Mouse (Mus musculus): ENCODE data around the gene Gm20662. TPM values are rescaled to one million over a fixed set of nuclear protein-coding genes. Genes with fewer than 3 reads are reported as not detected.
"Not testable (repeated sequence)": the region's sequence is repeated elsewhere in the genome, so short reads cannot be mapped to it uniquely, and the experiment has no call there.

Gm20662 gene
- polyA plus RNA-seq, 1 experiment from 2014 or later: 0.84 TPM

- not testable (repeated sequence) for ATAC-seq (ENCODE audit: insufficient number of reproducible peaks, insufficient read depth, low FRiP score, low read depth); H3K4me2 ChIP-seq (replicated peaks; ENCODE audit: low read depth, low read length); H3K4me3 ChIP-seq (ENCODE audit: low read depth, low read length); H3K9ac ChIP-seq (replicated peaks; ENCODE audit: low read depth, low read length); H3K27me3 ChIP-seq (ENCODE audit: control insufficient read depth, insufficient read depth, low read length); H3K27ac ChIP-seq (ENCODE audit: low read length); H3K4me1 ChIP-seq (ENCODE audit: control insufficient read depth, insufficient read depth, low read length); H3K36me3 ChIP-seq (ENCODE audit: control insufficient read depth, insufficient read depth, low read length); H3K9me3 ChIP-seq (ENCODE audit: control insufficient read depth, low read depth, low read length)
- WGBS: 100% methylated on average over 2 of the region's 2 CpGs
These were observed 17.4 kb downstream of the Gm20662 start for GRCm38 (mm10) chr9:108013577-108013976.

GRCm38 (mm10) chr9:108017127-108017526, 21.0 kb downstream of the Gm20662 start:
- no peak overlapping the region for H3K4me2 ChIP-seq (replicated peaks; ENCODE audit: low read depth, low read length)
- 77% methylated on average over 3 of the region's 3 CpGs for whole genome bisulfite sequencing
- H3K4me1 ChIP-seq (ENCODE audit: control insufficient read depth, insufficient read depth, low read length): no peaks in the 10 kb centered on the region
- ATAC-seq (ENCODE audit: insufficient number of reproducible peaks, insufficient read depth, low FRiP score, low read depth): no peak
- H3K9me3 ChIP-seq (ENCODE audit: control insufficient read depth, low read depth, low read length): no peaks in the 10 kb centered on the region
- no peaks in the 10 kb centered on the region for H3K36me3 ChIP-seq (ENCODE audit: control insufficient read depth, insufficient read depth, low read length)
- no peak overlapping the region for H3K27ac ChIP-seq (ENCODE audit: low read length)
- H3K27me3 ChIP-seq (ENCODE audit: control insufficient read depth, insufficient read depth, low read length): no peaks in the 10 kb centered on the region
- H3K4me3 ChIP-seq (ENCODE audit: low read depth, low read length): no peak overlapping the region
- no peak overlapping the region for H3K9ac ChIP-seq (replicated peaks; ENCODE audit: low read depth, low read length)

GRCm38 (mm10) chr9:108020741-108021140, 24.6 kb downstream of the Gm20662 start:
- H3K4me3 ChIP-seq (ENCODE audit: low read depth, low read length): no peak overlapping the region
- H3K36me3 ChIP-seq (ENCODE audit: control insufficient read depth, insufficient read depth, low read length): peaks cover 19% of the 10 kb centered on the region
- WGBS: 90% methylated on average over 1 of the region's 1 CpGs
- ATAC-seq (ENCODE audit: insufficient number of reproducible peaks, insufficient read depth, low FRiP score, low read depth): no peak
- no peak overlapping the region for H3K27ac ChIP-seq (ENCODE audit: low read length)
- no peak overlapping the region for H3K9ac ChIP-seq (replicated peaks; ENCODE audit: low read depth, low read length)
- H3K9me3 ChIP-seq (ENCODE audit: control insufficient read depth, low read depth, low read length): no peaks in the 10 kb centered on the region
- H3K27me3 ChIP-seq (ENCODE audit: control insufficient read depth, insufficient read depth, low read length): no peaks in the 10 kb centered on the region
- no peaks in the 10 kb centered on the region for H3K4me1 ChIP-seq (ENCODE audit: control insufficient read depth, insufficient read depth, low read length)
- no peak overlapping the region for H3K4me2 ChIP-seq (replicated peaks; ENCODE audit: low read depth, low read length)

GRCm38 (mm10) chr9:108023216-108023615, 27.1 kb downstream of the Gm20662 start:
- no peaks in the 10 kb centered on the region for H3K9me3 ChIP-seq (ENCODE audit: control insufficient read depth, low read depth, low read length)
- H3K27me3 ChIP-seq (ENCODE audit: control insufficient read depth, insufficient read depth, low read length): no peaks in the 10 kb centered on the region
- 90% methylated on average over 3 of the region's 3 CpGs for WGBS
- ATAC-seq (ENCODE audit: insufficient number of reproducible peaks, insufficient read depth, low FRiP score, low read depth): no peak
- no peaks in the 10 kb centered on the region for H3K4me1 ChIP-seq (ENCODE audit: control insufficient read depth, insufficient read depth, low read length)
- no peak overlapping the region for H3K9ac ChIP-seq (replicated peaks; ENCODE audit: low read depth, low read length)
- H3K36me3 ChIP-seq (ENCODE audit: control insufficient read depth, insufficient read depth, low read length): peaks cover 34% of the 10 kb centered on the region
- no peak overlapping the region for H3K4me3 ChIP-seq (ENCODE audit: low read depth, low read length)
- no peak overlapping the region for H3K4me2 ChIP-seq (replicated peaks; ENCODE audit: low read depth, low read length)
- H3K27ac ChIP-seq (ENCODE audit: low read length): no peak overlapping the region

- Histone ChIP-seq H3K9ac (replicated peaks; ENCODE audit: low read depth, low read length) (no peak overlapping the region), H3K9me3 (ENCODE audit: control insufficient read depth, low read depth, low read length) (no peaks in the 10 kb centered on the region), H3K4me3 (ENCODE audit: low read depth, low read length) (no peak overlapping the region), H3K36me3 (ENCODE audit: control insufficient read depth, insufficient read depth, low read length) (peaks cover 34% of the 10 kb centered on the region), H3K4me1 (ENCODE audit: control insufficient read depth, insufficient read depth, low read length) (no peaks in the 10 kb centered on the region), H3K27me3 (ENCODE audit: control insufficient read depth, insufficient read depth, low read length) (no peaks in the 10 kb centered on the region), H3K4me2 (replicated peaks; ENCODE audit: low read depth, low read length) (no peak overlapping the region), H3K27ac (ENCODE audit: low read length) (no peak overlapping the region)
- ATAC-seq (ENCODE audit: insufficient number of reproducible peaks, insufficient read depth, low FRiP score, low read depth): no peak
- WGBS: 87% methylated on average over 3 of the region's 3 CpGs
These were observed 30.4 kb downstream of the Gm20662 start for GRCm38 (mm10) chr9:108026584-108026983.

- no peaks in the 10 kb centered on the region for H3K9me3 ChIP-seq (ENCODE audit: control insufficient read depth, low read depth, low read length)
- no peaks in the 10 kb centered on the region for H3K27me3 ChIP-seq (ENCODE audit: control insufficient read depth, insufficient read depth, low read length)
- no peak overlapping the region for H3K4me2 ChIP-seq (replicated peaks; ENCODE audit: low read depth, low read length)
- H3K4me3 ChIP-seq (ENCODE audit: low read depth, low read length): no peak overlapping the region
- peaks cover 40% of the 10 kb centered on the region for H3K36me3 ChIP-seq (ENCODE audit: control insufficient read depth, insufficient read depth, low read length)
- no peak for ATAC-seq (ENCODE audit: insufficient number of reproducible peaks, insufficient read depth, low FRiP score, low read depth)
- WGBS: 95% methylated on average over 3 of the region's 3 CpGs
- no peaks in the 10 kb centered on the region for H3K4me1 ChIP-seq (ENCODE audit: control insufficient read depth, insufficient read depth, low read length)
- H3K9ac ChIP-seq (replicated peaks; ENCODE audit: low read depth, low read length): no peak overlapping the region
- no peak overlapping the region for H3K27ac ChIP-seq (ENCODE audit: low read length)
These were observed 31.7 kb downstream of the Gm20662 start for GRCm38 (mm10) chr9:108027867-108028266.

- H3K27ac ChIP-seq (ENCODE audit: low read length): no peak overlapping the region
- H3K36me3 ChIP-seq (ENCODE audit: control insufficient read depth, insufficient read depth, low read length): peaks cover 32% of the 10 kb centered on the region
- no peaks in the 10 kb centered on the region for H3K9me3 ChIP-seq (ENCODE audit: control insufficient read depth, low read depth, low read length)
- H3K4me1 ChIP-seq (ENCODE audit: control insufficient read depth, insufficient read depth, low read length): no peaks in the 10 kb centered on the region
- WGBS: 94% methylated on average over 5 of the region's 5 CpGs
- no peak overlapping the region for H3K9ac ChIP-seq (replicated peaks; ENCODE audit: low read depth, low read length)
- H3K4me3 ChIP-seq (ENCODE audit: low read depth, low read length): no peak overlapping the region
- ATAC-seq (ENCODE audit: insufficient number of reproducible peaks, insufficient read depth, low FRiP score, low read depth): no peak
- H3K4me2 ChIP-seq (replicated peaks; ENCODE audit: low read depth, low read length): no peak overlapping the region
- H3K27me3 ChIP-seq (ENCODE audit: control insufficient read depth, insufficient read depth, low read length): no peaks in the 10 kb centered on the region
These were observed 36.0 kb downstream of the Gm20662 start for GRCm38 (mm10) chr9:108032126-108032525.

- ATAC-seq (ENCODE audit: insufficient number of reproducible peaks, insufficient read depth, low FRiP score, low read depth): 0 out of 2 replicates have a peak, but pooled peaks have one; percentile 42
- Histone ChIP-seq H3K9me3 (ENCODE audit: control insufficient read depth, low read depth, low read length) (no peaks in the 10 kb centered on the region), H3K4me2 (replicated peaks; ENCODE audit: low read depth, low read length) (no peak overlapping the region), H3K4me1 (ENCODE audit: control insufficient read depth, insufficient read depth, low read length) (no peaks in the 10 kb centered on the region), H3K9ac (replicated peaks; ENCODE audit: low read depth, low read length) (no peak overlapping the region), H3K27me3 (ENCODE audit: control insufficient read depth, insufficient read depth, low read length) (no peaks in the 10 kb centered on the region), H3K36me3 (ENCODE audit: control insufficient read depth, insufficient read depth, low read length) (peaks cover 41% of the 10 kb centered on the region), H3K4me3 (ENCODE audit: low read depth, low read length) (no peak overlapping the region), H3K27ac (ENCODE audit: low read length) (no peak overlapping the region)
- WGBS: 95% methylated on average over 2 of the region's 2 CpGs
These were observed 39.4 kb downstream of the Gm20662 start for GRCm38 (mm10) chr9:108035331-108036156.

All from stomach, embryonic 14.5 days (tissue).